Comparison of ENCODE assay signal across 7 mouse cellular contexts in genomic region chr1:169747473-169747872, GRCm38 (mm10). TPM values are rescaled to one million over a fixed set of nuclear protein-coding genes. Genes with fewer than 3 reads are reported as not detected.
DNase-seq lines count a peak whose midpoint lies in the region; ATAC-seq and TF ChIP-seq lines count a peak whose summit lies in the region.

Rgs4 (minus strand) TSS chr1:169747642.

- no peak within 1 kb of the TSS; the same call in 1 of the 2 replicates for H3K27ac ChIP-seq in brown adipose tissue, adult 24 weeks (replicated peaks; ENCODE audit: low read depth, low read length)
- no peak within 1 kb of the TSS for H3K27ac ChIP-seq in embryonic fibroblast, embryonic 13.5 days (ENCODE audit: insufficient read depth, low read length)
- H3K27ac ChIP-seq in heart, embryonic 11.5 days (ENCODE audit: low read depth, low read length), result no peak within 1 kb of the TSS
- no peak within 1 kb of the TSS for H3K27ac ChIP-seq in kidney, embryonic 15.5 days
- H3K27ac ChIP-seq in limb, embryonic 12.5 days, result no peak within 1 kb of the TSS
- peak within 1 kb of the TSS; percentile 86 for H3K27ac ChIP-seq in midbrain, embryonic 16.5 days (ENCODE audit: low read length)

- WGBS in heart, embryonic 11.5 days (ENCODE audit: insufficient replicate concordance), result under 1% methylated on average over 16 of the region's 16 CpGs
- WGBS in kidney, embryonic 15.5 days, result under 1% methylated on average over 16 of the region's 16 CpGs
- 1% methylated on average over 16 of the region's 16 CpGs for WGBS in limb, embryonic 12.5 days
- under 1% methylated on average over 16 of the region's 16 CpGs for WGBS in midbrain, embryonic 16.5 days

- H3K4me1 ChIP-seq in brown adipose tissue, adult 24 weeks (ENCODE audit: control insufficient read depth, insufficient read depth, insufficient read length, low read length), result no peaks in the 10 kb centered on the region
- no peaks in the 10 kb centered on the region for H3K4me1 ChIP-seq in embryonic fibroblast, embryonic 13.5 days (ENCODE audit: control insufficient read depth, insufficient read depth, low read length)
- H3K4me1 ChIP-seq in heart, embryonic 11.5 days (ENCODE audit: control insufficient read depth, insufficient read depth, low read length), result no peaks in the 10 kb centered on the region
- peaks cover 8% of the 10 kb centered on the region for H3K4me1 ChIP-seq in kidney, embryonic 15.5 days
- H3K4me1 ChIP-seq in limb, embryonic 12.5 days (replicated peaks), result peaks cover 5% of the 10 kb centered on the region; the same call in 1 of the 2 replicates
- peaks cover 24% of the 10 kb centered on the region for H3K4me1 ChIP-seq in midbrain, embryonic 16.5 days (ENCODE audit: control insufficient read depth, insufficient read depth, low read length)

- H3K9ac ChIP-seq in heart, embryonic 11.5 days (ENCODE audit: low read depth, low read length), result peak within 1 kb of the TSS; percentile 34; the same call in 1 of the 2 replicates
- H3K9ac ChIP-seq in kidney, embryonic 15.5 days, result 0 out of 2 replicates have a peak within 1 kb of the TSS, but pooled peaks have one; percentile 11
- H3K9ac ChIP-seq in limb, embryonic 12.5 days (replicated peaks), result 0 out of 2 replicates have a peak within 1 kb of the TSS, but pooled peaks have one; percentile 38
- peak within 1 kb of the TSS; percentile 57 for H3K9ac ChIP-seq in midbrain, embryonic 16.5 days (ENCODE audit: low read depth, low read length)

- no peaks in the 10 kb centered on the region for H3K9me3 ChIP-seq in heart, embryonic 11.5 days (replicated peaks; ENCODE audit: control insufficient read depth, low read length)
- no peaks in the 10 kb centered on the region for H3K9me3 ChIP-seq in kidney, embryonic 15.5 days (replicated peaks)
- H3K9me3 ChIP-seq in limb, embryonic 12.5 days, result no peaks in the 10 kb centered on the region
- no peaks in the 10 kb centered on the region for H3K9me3 ChIP-seq in midbrain, embryonic 16.5 days (replicated peaks; ENCODE audit: control insufficient read depth, low read length, poor library complexity, severe bottlenecking)

- TF ChIP-seq POLR2A in embryonic fibroblast, embryonic 13.5 days (IDR thresholded peaks at IDR 0.05; ENCODE audit: low read depth, low read length), result peak; percentile 72

- peak within 1 kb of the TSS; percentile 68 for H3K4me2 ChIP-seq in heart, embryonic 11.5 days
- H3K4me2 ChIP-seq in kidney, embryonic 15.5 days, result peak within 1 kb of the TSS; percentile 59
- peak within 1 kb of the TSS; percentile 59 for H3K4me2 ChIP-seq in limb, embryonic 12.5 days
- H3K4me2 ChIP-seq in midbrain, embryonic 16.5 days (ENCODE audit: low read length), result peak within 1 kb of the TSS; percentile 67

- H3K4me3 ChIP-seq in brown adipose tissue, adult 24 weeks (ENCODE audit: insufficient read depth, low read depth, low read length), result peak within 1 kb of the TSS; percentile 48
- H3K4me3 ChIP-seq in embryonic fibroblast, embryonic 13.5 days (ENCODE audit: insufficient read depth, low read length), result peak within 1 kb of the TSS; percentile 54
- H3K4me3 ChIP-seq in heart, embryonic 11.5 days (ENCODE audit: low read depth, low read length), result peak within 1 kb of the TSS; percentile 36
- peak within 1 kb of the TSS; percentile 38 for H3K4me3 ChIP-seq in kidney, embryonic 15.5 days (replicated peaks)
- H3K4me3 ChIP-seq in limb, embryonic 12.5 days (replicated peaks), result peak within 1 kb of the TSS; percentile 29
- H3K4me3 ChIP-seq in midbrain, embryonic 16.5 days (ENCODE audit: low read depth, low read length), result peak within 1 kb of the TSS; percentile 42

- peak; percentile 90 for DNase-seq in telencephalon, adult 2 months (ENCODE audit: low read depth, low spot score)

- peak; percentile 55; the same call in 1 of the 2 replicates for ATAC-seq in heart, embryonic 11.5 days (replicated peaks; ENCODE audit: insufficient number of reproducible peaks, low FRiP score, low TSS enrichment)
- peak; percentile 77 for ATAC-seq in kidney, embryonic 15.5 days (replicated peaks; ENCODE audit: low FRiP score)
- ATAC-seq in limb, embryonic 12.5 days (ENCODE audit: insufficient number of reproducible peaks, insufficient read depth, low FRiP score, low TSS enrichment, low read depth), result peak; percentile 80
- ATAC-seq in midbrain, embryonic 16.5 days, result peak; percentile 96

- no peak for TF ChIP-seq CTCF in embryonic fibroblast, embryonic 13.5 days (IDR thresholded peaks at IDR 0.05; ENCODE audit: borderline replicate concordance, insufficient read depth, low read length)

- H3K27me3 ChIP-seq in heart, embryonic 11.5 days (ENCODE audit: control insufficient read depth, insufficient read depth, low read length), result peaks cover 6% of the 10 kb centered on the region; the same call in 1 of the 2 replicates
- H3K27me3 ChIP-seq in kidney, embryonic 15.5 days, result peaks cover 48% of the 10 kb centered on the region
- H3K27me3 ChIP-seq in limb, embryonic 12.5 days, result peaks cover 29% of the 10 kb centered on the region
- no peaks in the 10 kb centered on the region for H3K27me3 ChIP-seq in midbrain, embryonic 16.5 days (ENCODE audit: control insufficient read depth, insufficient read depth, low read depth, low read length)

- no peaks in the 10 kb centered on the region for H3K36me3 ChIP-seq in heart, embryonic 11.5 days (ENCODE audit: control insufficient read depth, insufficient read depth, low read length)
- no peaks in the 10 kb centered on the region for H3K36me3 ChIP-seq in kidney, embryonic 15.5 days
- H3K36me3 ChIP-seq in limb, embryonic 12.5 days, result no peaks in the 10 kb centered on the region
- H3K36me3 ChIP-seq in midbrain, embryonic 16.5 days (ENCODE audit: control insufficient read depth, insufficient read depth, low read length), result no peaks in the 10 kb centered on the region

RNA-seq across cellular contexts. Expression of gene Rgs4, which starts in this region (rescaled TPM):
- polyA plus RNA-seq in brown adipose tissue, adult 24 weeks (2012; ENCODE audit: insufficient read depth, insufficient read length, missing spikeins), result 4.9 and 7.3 TPM in 2 replicates
- polyA plus RNA-seq in embryonic fibroblast, embryonic 13.5 days (2011; ENCODE audit: insufficient read length, low read depth, missing spikeins), result 12.9 and 18.2 TPM in 2 replicates
- polyA plus RNA-seq in heart, embryonic 11.5 days (2014; fragmentation: Nextera tagmentation; extraction: Ambion mirVana), result 2.1 and 2.8 TPM in 2 replicates
- 3.3 and 8.6 TPM in 2 replicates for polyA plus RNA-seq in kidney, embryonic 15.5 days (2015; fragmentation: Nextera tagmentation; extraction: Ambion mirVana)
- 1.1 and 1.2 TPM in 2 replicates for polyA plus RNA-seq in limb, embryonic 12.5 days (2016; fragmentation: Nextera tagmentation; extraction: Ambion mirVana)
- 53.6 and 66.9 TPM in 2 replicates for polyA plus RNA-seq in midbrain, embryonic 16.5 days (2015; fragmentation: Nextera tagmentation; extraction: Ambion mirVana)
